In genomic region chr17:85618359-85619112, GRCm38 (mm10) we compare ENCODE assay signal across 11 mouse cellular contexts. TPM values are rescaled to one million over a fixed set of nuclear protein-coding genes. Genes with fewer than 3 reads are reported as not detected.
DNase-seq lines count a peak whose midpoint lies in the region; ATAC-seq and TF ChIP-seq lines count a peak whose summit lies in the region.
"Had no signal": no experiment of that assay in that cellular context is flagged by ENCODE, and none has a peak within 500 bp of the region (broad histone marks: within the 10 kb centered on the region; RNA-seq: fewer than 3 reads in every experiment).

No protein-coding gene starts in this region.

- H3K36me3 ChIP-seq in lung, embryonic 15.5 days, result no peaks in the 10 kb centered on the region
- no peaks in the 10 kb centered on the region for H3K36me3 ChIP-seq in limb, embryonic 10.5 days
- H3K36me3 ChIP-seq in stomach, embryonic 15.5 days, result no peaks in the 10 kb centered on the region

- no peak for ATAC-seq in lung, embryonic 15.5 days (ENCODE audit: borderline replicate concordance, extremely low read depth, low FRiP score, low TSS enrichment)
- ATAC-seq in stomach, embryonic 15.5 days (ENCODE audit: insufficient read depth, low FRiP score, low read depth), result no peak

- no peak for TF ChIP-seq POLR2A in lung, adult 2 months (IDR thresholded peaks at IDR 0.05; ENCODE audit: borderline replicate concordance, extremely low read depth, low read depth, low read length)

- no peak for TF ChIP-seq CTCF in lung, adult 2 months (IDR thresholded peaks at IDR 0.05; ENCODE audit: insufficient read depth, low read length)
- TF ChIP-seq CTCF in layer of hippocampus, adult 2 months (conservative IDR thresholded peaks at IDR 0.05), result no peak

- peak overlapping the region; percentile 23 for H3K4me3 ChIP-seq in lung, embryonic 15.5 days
- H3K4me3 ChIP-seq in lung, adult 2 months (replicated peaks; ENCODE audit: extremely low read depth, low read depth, low read length), result no peak overlapping the region
- peak overlapping the region; percentile 40 for H3K4me3 ChIP-seq in limb, embryonic 10.5 days
- H3K4me3 ChIP-seq in stomach, embryonic 15.5 days (replicated peaks), result peak overlapping the region; percentile 30
- H3K4me3 ChIP-seq in layer of hippocampus, adult 2 months, result no peak overlapping the region

- peaks cover 25% of the 10 kb centered on the region for H3K4me1 ChIP-seq in lung, embryonic 15.5 days
- no peaks in the 10 kb centered on the region for H3K4me1 ChIP-seq in lung, adult 2 months (ENCODE audit: control insufficient read depth, insufficient read depth, low read length)
- H3K4me1 ChIP-seq in limb, embryonic 10.5 days, result peaks cover 56% of the 10 kb centered on the region
- peaks cover 24% of the 10 kb centered on the region for H3K4me1 ChIP-seq in stomach, embryonic 15.5 days

- no peaks in the 10 kb centered on the region for H3K9me3 ChIP-seq in lung, embryonic 15.5 days
- H3K9me3 ChIP-seq in limb, embryonic 10.5 days (replicated peaks), result no peaks in the 10 kb centered on the region
- no peaks in the 10 kb centered on the region for H3K9me3 ChIP-seq in stomach, embryonic 15.5 days

- H3K9ac ChIP-seq in lung, embryonic 15.5 days, result no peak overlapping the region
- H3K9ac ChIP-seq in stomach, embryonic 15.5 days, result no peak overlapping the region

- WGBS in lung, embryonic 15.5 days, result under 1% methylated on average over 34 of the region's 34 CpGs
- 3% methylated on average over 34 of the region's 34 CpGs for WGBS in lung, adult 2 months
- WGBS in limb, embryonic 10.5 days, result 2% methylated on average over 34 of the region's 34 CpGs
- 1% methylated on average over 34 of the region's 34 CpGs for WGBS in stomach, embryonic 15.5 days

- peak; percentile 42 for DNase-seq in embryo, embryonic 10.5 days (ENCODE audit: low spot score)
- DNase-seq in embryo, embryonic 9.5 days (ENCODE audit: extremely low spot score), result no peak
- no peak for DNase-seq in lung, adult 2 months
- no peak for DNase-seq in limb, embryonic 10.5 days (ENCODE audit: low spot score)
- no peak for DNase-seq in layer of hippocampus, adult 2 months (ENCODE audit: low spot score in 2 of 2)
- no peak for DNase-seq in layer of hippocampus, postnatal 10 days (ENCODE audit: low spot score in 2 of 2)
- DNase-seq: cerebellum, adult 8-10 months; lung, postnatal 4 days; thymus, postnatal 25 days had no signal

- H3K27ac ChIP-seq in lung, embryonic 15.5 days, result no peak overlapping the region
- H3K27ac ChIP-seq in limb, embryonic 10.5 days, result no peak overlapping the region
- no peak overlapping the region for H3K27ac ChIP-seq in stomach, embryonic 15.5 days
- no peak overlapping the region for H3K27ac ChIP-seq in layer of hippocampus, adult 2 months

- H3K4me2 ChIP-seq in lung, embryonic 15.5 days, result peak overlapping the region; percentile 48
- peak overlapping the region; percentile 49 for H3K4me2 ChIP-seq in stomach, embryonic 15.5 days

- H3K27me3 ChIP-seq in lung, embryonic 15.5 days, result peaks cover 100% of the 10 kb centered on the region
- peaks cover 100% of the 10 kb centered on the region for H3K27me3 ChIP-seq in limb, embryonic 10.5 days (ENCODE audit: low read depth, poor library complexity, severe bottlenecking)
- H3K27me3 ChIP-seq in stomach, embryonic 15.5 days (replicated peaks), result peaks cover 99% of the 10 kb centered on the region

RNA-seq across cellular contexts. Expression of gene Six3, which starts 5.1 kb away (rescaled TPM):
- not detected in 2 replicates for polyA plus RNA-seq in lung, embryonic 15.5 days (2015; fragmentation: Nextera tagmentation; extraction: Ambion mirVana)
- polyA plus RNA-seq in lung, adult 2 months (2012; rRNA removed), result not detected in 2 replicates
- not detected in 2 replicates for polyA plus RNA-seq in limb, embryonic 10.5 days (2016; fragmentation: Nextera tagmentation; extraction: Ambion mirVana)
- not detected in 2 replicates for polyA plus RNA-seq in stomach, embryonic 15.5 days (2015; fragmentation: Nextera tagmentation; extraction: Ambion mirVana)
- under 1 TPM in 1 of 2 experiments, not detected in 1; 0.20 TPM for total RNA-seq in layer of hippocampus, adult 2 months (2021)
- total RNA-seq in layer of hippocampus, postnatal 10 days (2021), result under 1 TPM; 0.43 to 0.54 TPM

Comparison
In these comparisons a context has a peak if more than half of its experiments do, and no peak if none do; other contexts are left out.
1. H3K4me3 ChIP-seq: peak in lung, embryonic 15.5 days (single experiment), limb, embryonic 10.5 days (single experiment) and stomach, embryonic 15.5 days (single experiment); none in lung, adult 2 months (single experiment) and layer of hippocampus, adult 2 months (single experiment).